Mouse (Mus musculus) erythroblast, embryonic 14.5 days (primary cell): Measurements from ENCODE around the gene Dnaic1.

Source experiments
- GATA1 ChIP-seq: IDR thresholded peaks from 2 replicates; pipeline ENCODE4 v1.6.1; 2012; ENCODE audit warnings: low read length, inconsistent platforms, mixed read lengths
- TAL1 ChIP-seq: IDR thresholded peaks from 3 replicates; pipeline ENCODE4 v1.6.1; 2012; ENCODE audit warnings: low read length, inconsistent platforms, mixed read lengths

- TF ChIP-seq TAL1: no peak
- no peak for TF ChIP-seq GATA1
Observed at GRCm38 (mm10) chr4:41655525-41655924, 86.0 kb downstream of the Dnaic1 start.
